Mouse (Mus musculus) lung, postnatal 4 days (tissue): ENCODE data around the gene Ppp1r37.
"Not testable (repeated sequence)": the region's sequence is repeated elsewhere in the genome, so short reads cannot be mapped to it uniquely, and the experiment has no call there.

Experiments used
- DNase-seq, 2 experiments: peaks; one replicate each; pipeline ENCODE4 v3.0.0; 2021

The Ppp1r37 gene

GRCm38 (mm10) chr7:19532240-19532639 lies 30.6 kb downstream of the Ppp1r37 start:
- DNase-seq = no peak

- DNase-seq = no peak
Observed at GRCm38 (mm10) chr7:19531077-19531476, 31.8 kb downstream of the Ppp1r37 start.

GRCm38 (mm10) chr7:19525105-19525481 lies 37.8 kb downstream of the Ppp1r37 start:
- no peak for DNase-seq

- DNase-seq = no peak
Observed at GRCm38 (mm10) chr7:19524420-19525104, 38.3 kb downstream of the Ppp1r37 start.

GRCm38 (mm10) chr7:19523757-19524419 lies 39.0 kb downstream of the Ppp1r37 start:
- DNase-seq = peak; percentile 76 to 77

- no peak for DNase-seq
Observed at GRCm38 (mm10) chr7:19523017-19523756, 39.7 kb downstream of the Ppp1r37 start.

GRCm38 (mm10) chr7:19520032-19520431 lies 42.8 kb downstream of the Ppp1r37 start:
- DNase-seq = no peak

- peak in 1 of 2 experiments; percentile 51 for DNase-seq
Observed at GRCm38 (mm10) chr7:19517652-19518365, 45.1 kb downstream of the Ppp1r37 start, which contains the start of gene Nkpd1. TSS of gene Nkpd1 (plus strand) at chr7:19517838.

- no peak for DNase-seq
Observed at GRCm38 (mm10) chr7:19512353-19512752, 50.5 kb downstream of the Ppp1r37 start.

- not testable (repeated sequence) for DNase-seq
Observed at GRCm38 (mm10) chr7:19511934-19512333, 50.9 kb downstream of the Ppp1r37 start.

- no peak for DNase-seq
Observed at GRCm38 (mm10) chr7:19509786-19510185, 53.1 kb downstream of the Ppp1r37 start.

GRCm38 (mm10) chr7:19508924-19509568 lies 53.8 kb downstream of the Ppp1r37 start:
- no peak for DNase-seq

- peak; percentile 94 to 95 for DNase-seq
Observed at GRCm38 (mm10) chr7:19508150-19508923, 54.5 kb downstream of the Ppp1r37 start, which contains the start of the genes Bloc1s3 and Trappc6a. TSS of gene Bloc1s3 (minus strand) at chr7:19508367. TSS of gene Trappc6a (plus strand) at chr7:19508395.

GRCm38 (mm10) chr7:19507612-19507981 lies 55.3 kb downstream of the Ppp1r37 start:
- no peak for DNase-seq

GRCm38 (mm10) chr7:19506969-19507611 lies 55.8 kb downstream of the Ppp1r37 start:
- peak; percentile 67 to 68 for DNase-seq

- no peak for DNase-seq
Observed at GRCm38 (mm10) chr7:19506326-19506725, 56.5 kb downstream of the Ppp1r37 start.

- DNase-seq = peak in 1 of 2 experiments; percentile 66
Observed at GRCm38 (mm10) chr7:19503481-19504068, 59.3 kb downstream of the Ppp1r37 start.

- DNase-seq = no peak
Observed at GRCm38 (mm10) chr7:19501658-19502057, 61.2 kb downstream of the Ppp1r37 start.

GRCm38 (mm10) chr7:19500420-19501363 lies 62.2 kb downstream of the Ppp1r37 start:
- DNase-seq = no peak
